Mouse (Mus musculus): ENCODE results near the gene Sgms2. TPM values are rescaled to one million over a fixed set of nuclear protein-coding genes. Genes with fewer than 3 reads are reported as not detected.

Gene Sgms2
- polyA plus RNA-seq, 1 experiment, result 2.8 TPM

GRCm38 (mm10) chr3:131315957-131316510 is 175.2 kb downstream of the Sgms2 start:
- no peak for DNase-seq
- TF ChIP-seq POLR2A (IDR thresholded peaks at IDR 0.05; ENCODE audit: borderline replicate concordance, insufficient read depth, low read length), result no peak
- TF ChIP-seq CTCF (IDR thresholded peaks at IDR 0.05; ENCODE audit: borderline replicate concordance, insufficient read depth, low read depth, low read length), result no peak
- Histone ChIP-seq H3K27ac (ENCODE audit: insufficient read depth, low read length) (no peak overlapping the region), H3K4me3 (replicated peaks; ENCODE audit: insufficient read depth, low read depth, low read length) (no peak overlapping the region), H3K4me1 (ENCODE audit: control insufficient read depth, insufficient read depth, low read length) (peaks cover 4% of the 10 kb centered on the region; the same call in 1 of the 2 replicates), H3K27me3 (ENCODE audit: control insufficient read depth, insufficient read depth, low read length) (no peaks in the 10 kb centered on the region)
- WGBS, result 47% methylated on average over 4 of the region's 4 CpGs

- no peaks in the 10 kb centered on the region for H3K4me1 ChIP-seq (ENCODE audit: control insufficient read depth, insufficient read depth, low read length)
- H3K4me3 ChIP-seq (replicated peaks; ENCODE audit: insufficient read depth, low read depth, low read length), result no peak overlapping the region
- TF ChIP-seq CTCF (IDR thresholded peaks at IDR 0.05; ENCODE audit: borderline replicate concordance, insufficient read depth, low read depth, low read length) (no peak), POLR2A (IDR thresholded peaks at IDR 0.05; ENCODE audit: borderline replicate concordance, insufficient read depth, low read length) (no peak)
- WGBS, result 90% methylated on average over 9 of the region's 9 CpGs
- no peak for DNase-seq
- H3K27me3 ChIP-seq (ENCODE audit: control insufficient read depth, insufficient read depth, low read length), result no peaks in the 10 kb centered on the region; the same call in 1 of the 2 replicates
- no peak overlapping the region for H3K27ac ChIP-seq (ENCODE audit: insufficient read depth, low read length)
Observed at GRCm38 (mm10) chr3:131312340-131312739, 178.9 kb downstream of the Sgms2 start.

- no peaks in the 10 kb centered on the region for H3K4me1 ChIP-seq (ENCODE audit: control insufficient read depth, insufficient read depth, low read length)
- DNase-seq, result no peak
- WGBS, result 92% methylated on average over 4 of the region's 4 CpGs
- no peak overlapping the region for H3K27ac ChIP-seq (ENCODE audit: insufficient read depth, low read length)
- H3K4me3 ChIP-seq (replicated peaks; ENCODE audit: insufficient read depth, low read depth, low read length), result no peak overlapping the region
- H3K27me3 ChIP-seq (ENCODE audit: control insufficient read depth, insufficient read depth, low read length), result no peaks in the 10 kb centered on the region; the same call in 1 of the 2 replicates
- TF ChIP-seq CTCF (IDR thresholded peaks at IDR 0.05; ENCODE audit: borderline replicate concordance, insufficient read depth, low read depth, low read length) (no peak), POLR2A (IDR thresholded peaks at IDR 0.05; ENCODE audit: borderline replicate concordance, insufficient read depth, low read length) (no peak)
Observed at GRCm38 (mm10) chr3:131310572-131310971, 180.6 kb downstream of the Sgms2 start.

GRCm38 (mm10) chr3:131307811-131308210 is 183.4 kb downstream of the Sgms2 start:
- Histone ChIP-seq H3K4me3 (replicated peaks; ENCODE audit: insufficient read depth, low read depth, low read length) (no peak overlapping the region), H3K27ac (ENCODE audit: insufficient read depth, low read length) (no peak overlapping the region), H3K4me1 (ENCODE audit: control insufficient read depth, insufficient read depth, low read length) (no peaks in the 10 kb centered on the region), H3K27me3 (ENCODE audit: control insufficient read depth, insufficient read depth, low read length) (no peaks in the 10 kb centered on the region; the same call in 1 of the 2 replicates)
- TF ChIP-seq POLR2A (IDR thresholded peaks at IDR 0.05; ENCODE audit: borderline replicate concordance, insufficient read depth, low read length), result no peak
- TF ChIP-seq CTCF (IDR thresholded peaks at IDR 0.05; ENCODE audit: borderline replicate concordance, insufficient read depth, low read depth, low read length), result no peak
- no peak for DNase-seq
- WGBS, result 82% methylated on average over 3 of the region's 3 CpGs

- no peak overlapping the region for H3K4me3 ChIP-seq (replicated peaks; ENCODE audit: insufficient read depth, low read depth, low read length)
- H3K27ac ChIP-seq (ENCODE audit: insufficient read depth, low read length), result no peak overlapping the region
- no peak for TF ChIP-seq POLR2A (IDR thresholded peaks at IDR 0.05; ENCODE audit: borderline replicate concordance, insufficient read depth, low read length)
- TF ChIP-seq CTCF (IDR thresholded peaks at IDR 0.05; ENCODE audit: borderline replicate concordance, insufficient read depth, low read depth, low read length), result no peak
- H3K27me3 ChIP-seq (ENCODE audit: control insufficient read depth, insufficient read depth, low read length), result no peaks in the 10 kb centered on the region; the same call in 1 of the 2 replicates
- DNase-seq, result no peak
- peaks cover 1% of the 10 kb centered on the region for H3K4me1 ChIP-seq (ENCODE audit: control insufficient read depth, insufficient read depth, low read length)
- WGBS, result 92% methylated on average over 7 of the region's 7 CpGs
Observed at GRCm38 (mm10) chr3:131306255-131306654, 185.0 kb downstream of the Sgms2 start.

GRCm38 (mm10) chr3:131303320-131303714 is 187.9 kb downstream of the Sgms2 start:
- Histone ChIP-seq H3K27me3 (ENCODE audit: control insufficient read depth, insufficient read depth, low read length) (no peaks in the 10 kb centered on the region; the same call in 1 of the 2 replicates), H3K4me1 (ENCODE audit: control insufficient read depth, insufficient read depth, low read length) (peaks cover 9% of the 10 kb centered on the region), H3K4me3 (replicated peaks; ENCODE audit: insufficient read depth, low read depth, low read length) (peak overlapping the region; percentile 76), H3K27ac (ENCODE audit: insufficient read depth, low read length) (0 out of 2 replicates have a peak overlapping the region, but pooled peaks have one; percentile 44)
- no peak for DNase-seq
- whole genome bisulfite sequencing, result 5% methylated on average over 5 of the region's 5 CpGs
- TF ChIP-seq POLR2A (IDR thresholded peaks at IDR 0.05; ENCODE audit: borderline replicate concordance, insufficient read depth, low read length) (no peak; the same call in 1 of the 2 replicates), CTCF (IDR thresholded peaks at IDR 0.05; ENCODE audit: borderline replicate concordance, insufficient read depth, low read depth, low read length) (no peak)

GRCm38 (mm10) chr3:131302452-131303319 is 188.5 kb downstream of the Sgms2 start, which contains the start of gene Cyp2u1:
Gene Cyp2u1 (minus strand): TSS chr3:131303227.
- Histone ChIP-seq H3K27ac (ENCODE audit: insufficient read depth, low read length) (peak within 1 kb of the TSS; percentile 86), H3K4me3 (replicated peaks; ENCODE audit: insufficient read depth, low read depth, low read length) (peak within 1 kb of the TSS; percentile 76), H3K4me1 (ENCODE audit: control insufficient read depth, insufficient read depth, low read length) (peaks cover 9% of the 10 kb centered on the region), H3K27me3 (ENCODE audit: control insufficient read depth, insufficient read depth, low read length) (no peaks in the 10 kb centered on the region)
- DNase-seq, result peak; percentile 94 to 96
- TF ChIP-seq CTCF (IDR thresholded peaks at IDR 0.05; ENCODE audit: borderline replicate concordance, insufficient read depth, low read depth, low read length), result no peak
- TF ChIP-seq POLR2A (IDR thresholded peaks at IDR 0.05; ENCODE audit: borderline replicate concordance, insufficient read depth, low read length), result peak; percentile 94
- under 1% methylated on average over 71 of the region's 71 CpGs for WGBS

All from cerebellum, adult 2 months (tissue).